Mouse (Mus musculus) neutrophil, adult 65 days (primary cell): ENCODE measurements around the gene Dcdc2b. TPM values are rescaled to one million over a fixed set of nuclear protein-coding genes. Genes with fewer than 3 reads are reported as not detected.

Experiments
- total RNA-seq: library from RNA; stranded (reverse); gene quantifications from 2 replicates; pipeline ENCODE4 v1.2.4, GENCODE M21; 2023

Gene Dcdc2b
- total RNA-seq, result 1.7 TPM in 1 of 2 replicates, not detected in the other

GRCm38 (mm10) chr4:129614093-129614492, at the start of gene Dcdc2b:
Dcdc2b (minus strand) TSS chr4:129614257.

GRCm38 (mm10) chr4:129640638-129641467, 26.8 kb upstream of the Dcdc2b start, which contains the start of gene Txlna:
Txlna (minus strand) TSS chr4:129641065.

GRCm38 (mm10) chr4:129623681-129624091, 9.6 kb upstream of the Dcdc2b start, which contains the start of gene Ccdc28b:
Ccdc28b (minus strand) TSS chr4:129623947.

DNA sequence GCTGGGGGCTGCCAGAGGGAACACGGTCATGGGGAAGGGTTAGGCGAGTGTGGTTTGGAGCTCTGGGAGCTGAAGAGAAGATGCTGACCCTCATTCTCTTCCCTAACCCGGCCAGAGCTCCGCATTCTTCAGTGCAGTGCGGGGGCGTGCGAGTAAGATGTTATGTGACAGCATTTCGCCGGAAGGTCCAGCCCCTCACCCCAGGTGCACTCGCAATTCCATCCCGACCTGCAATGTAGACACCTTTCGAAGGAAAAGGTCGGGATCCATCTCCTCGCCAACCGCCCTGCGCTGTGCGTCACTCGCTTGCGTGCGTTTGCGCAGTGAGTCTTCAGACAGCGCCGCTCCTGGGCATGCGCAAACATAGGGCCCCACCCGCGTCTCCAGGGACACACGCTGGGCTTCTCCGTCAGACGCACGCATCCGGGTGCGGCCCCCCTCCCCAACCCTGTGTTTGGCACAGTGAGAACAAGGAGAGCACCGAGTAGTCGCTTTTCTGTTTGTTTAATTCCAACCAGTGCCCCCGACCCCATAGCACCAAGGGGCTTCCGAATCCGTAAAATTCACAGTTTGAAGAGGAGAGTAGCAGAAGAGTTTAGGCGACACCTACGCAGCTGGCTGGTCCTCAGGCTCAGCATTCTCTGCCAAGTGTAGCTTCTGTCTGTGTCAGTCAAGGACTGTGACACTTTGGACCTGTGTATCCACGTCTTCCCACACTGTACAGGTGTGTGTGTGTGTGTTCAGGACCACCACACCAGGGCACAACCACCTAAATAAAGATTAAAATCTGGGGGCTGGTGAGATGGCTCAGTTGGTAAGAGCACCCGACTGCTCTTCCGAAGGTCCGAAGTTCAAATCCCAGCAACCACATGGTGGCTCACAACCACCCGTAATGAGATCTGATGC, 5.0 kb upstream of the Dcdc2b start, which contains the start of gene Iqcc:
Iqcc (minus strand) TSS at position 314 of the 906 bp plus-strand sequence.

DNA sequence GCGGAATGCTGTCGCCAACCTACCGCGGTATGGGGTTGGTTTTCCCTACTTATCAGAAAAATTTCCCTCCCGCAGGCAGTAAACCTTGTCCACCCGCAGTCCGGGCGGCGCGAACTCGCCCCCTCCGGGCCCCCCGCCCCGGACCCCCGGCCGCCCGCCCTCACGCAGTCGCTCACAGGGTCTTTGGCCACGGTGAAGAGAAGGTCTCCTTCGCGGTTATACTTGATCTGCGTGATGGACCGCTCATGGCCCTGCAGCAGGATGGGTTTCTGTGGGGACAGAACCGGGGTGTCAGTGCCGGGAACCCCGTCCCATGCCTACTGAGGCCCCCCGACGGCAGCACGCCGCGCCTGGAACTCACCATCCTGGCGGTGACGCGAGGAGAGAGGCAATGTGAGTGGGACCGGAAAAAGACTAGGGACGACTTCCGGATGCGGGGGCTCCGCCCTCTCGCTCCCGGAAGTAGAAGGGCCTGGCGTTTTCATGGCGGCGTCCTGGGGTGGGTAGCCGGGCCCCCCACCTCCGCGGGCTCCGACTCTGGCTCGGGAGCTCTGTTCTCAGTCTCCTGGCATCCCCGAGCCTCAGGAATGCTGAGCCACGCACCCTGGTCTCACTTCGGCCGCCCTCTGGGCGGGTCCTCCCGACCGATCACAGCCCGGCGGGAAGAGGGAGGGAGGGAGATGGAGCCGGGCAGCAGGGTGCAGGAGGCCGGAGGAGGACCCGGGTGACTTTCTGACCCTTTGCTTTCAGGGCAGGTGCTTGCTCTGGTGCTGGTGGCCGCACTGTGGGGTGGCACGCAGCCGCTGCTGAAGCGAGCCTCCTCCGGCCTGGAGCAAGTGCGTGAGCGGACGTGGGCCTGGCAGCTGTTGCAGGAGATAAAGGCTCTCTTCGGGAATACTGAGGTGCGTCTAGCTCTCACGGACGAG, 13.6 kb downstream of the Dcdc2b start, which contains the start of the genes Eif3i and Tmem234:
Eif3i (minus strand) TSS at position 416 of the 926 bp plus-strand sequence.
Tmem234 (plus strand) TSS at position 436 of the 926 bp plus-strand sequence.

DNA sequence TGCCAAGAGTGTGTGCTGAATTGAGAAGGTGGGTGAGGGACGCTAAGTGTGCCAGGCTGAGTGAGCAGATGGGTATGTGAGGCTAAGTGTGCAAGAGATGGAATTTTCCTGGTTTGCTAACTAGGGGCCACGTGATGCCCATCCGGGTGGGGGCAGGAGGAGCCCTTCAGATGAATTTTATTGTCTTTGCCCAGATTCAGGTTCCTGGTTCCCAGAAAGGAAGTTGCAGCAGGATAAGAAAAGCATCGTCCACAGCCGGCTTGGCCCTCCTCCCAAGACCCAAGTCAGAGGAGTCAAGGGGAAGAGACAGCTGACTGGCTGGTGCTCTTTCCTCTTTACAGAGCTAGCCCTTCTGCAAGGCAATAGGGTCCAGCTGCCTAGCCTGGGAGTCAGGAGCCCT, 35.6 kb downstream of the Dcdc2b start, which contains the start of gene Fam167b:
Fam167b (minus strand) TSS at position 84 of the 400 bp plus-strand sequence.

DNA sequence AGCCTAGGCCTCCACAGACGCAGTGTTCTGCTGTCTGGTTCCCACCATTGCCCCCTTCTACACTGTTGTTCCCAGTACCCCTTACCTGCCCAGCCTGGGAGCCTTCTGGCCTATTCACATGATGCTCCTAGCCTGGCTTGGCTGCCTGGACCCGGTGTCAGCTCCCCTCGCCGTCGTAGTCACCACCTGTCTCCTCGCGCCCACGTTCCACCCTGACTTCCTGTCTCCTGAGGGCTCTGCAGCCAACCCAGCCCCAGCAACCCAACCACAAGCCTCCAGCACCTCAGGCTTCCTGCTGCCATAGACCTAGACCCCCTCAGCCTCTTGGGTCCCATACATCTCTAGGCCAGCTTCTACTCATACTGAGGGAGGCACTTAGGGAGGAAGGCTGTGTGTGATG, 40.6 kb downstream of the Dcdc2b start, which contains the start of gene Lck:
Lck (minus strand) TSS at position 212 of the 400 bp plus-strand sequence.

Other genes starting within 250 kb of the Dcdc2b start
- 0.50 and 1.4 TPM in 2 replicates for gene Zbtb8a, start 236.1 kb downstream of the Dcdc2b start, total RNA-seq
- not detected in 2 replicates for gene Zbtb8b, start 173.4 kb downstream of the Dcdc2b start, total RNA-seq
- gene Bsdc1, start 152.7 kb downstream of the Dcdc2b start, total RNA-seq, result 106 and 151 TPM in 2 replicates
- gene Tssk3, start 123.2 kb downstream of the Dcdc2b start, total RNA-seq, result not detected in 2 replicates
- 1.2 and 2.2 TPM in 2 replicates for gene Fam229a, start 123.1 kb downstream of the Dcdc2b start, total RNA-seq
- gene Marcksl1, start 100.7 kb downstream of the Dcdc2b start, total RNA-seq, result 109 and 117 TPM in 2 replicates
- 62.8 and 67.8 TPM in 2 replicates for gene Hdac1, start 71.5 kb downstream of the Dcdc2b start, total RNA-seq
- gene Lck, start 40.6 kb downstream of the Dcdc2b start, total RNA-seq, result 0.28 and 0.82 TPM in 2 replicates
- not detected in 2 replicates for gene Fam167b, start 35.7 kb downstream of the Dcdc2b start, total RNA-seq
- gene Eif3i, start 13.6 kb downstream of the Dcdc2b start, total RNA-seq, result 52.3 and 53.7 TPM in 2 replicates
- gene Tmem234, start 13.6 kb downstream of the Dcdc2b start, total RNA-seq, result 72.1 and 72.3 TPM in 2 replicates
- 8.0 and 9.0 TPM in 2 replicates for gene Iqcc, start 4.8 kb upstream of the Dcdc2b start, total RNA-seq
- gene Ccdc28b, start 9.7 kb upstream of the Dcdc2b start, total RNA-seq, result 31.0 and 39.4 TPM in 2 replicates
- gene Txlna, start 26.8 kb upstream of the Dcdc2b start, total RNA-seq, result 31.0 and 36.9 TPM in 2 replicates
- gene Kpna6, start 58.5 kb upstream of the Dcdc2b start, total RNA-seq, result 22.9 and 28.6 TPM in 2 replicates
- gene Tmem39b, start 82.6 kb upstream of the Dcdc2b start, total RNA-seq, result 5.8 and 6.8 TPM in 2 replicates
- gene Khdrbs1, start 128.0 kb upstream of the Dcdc2b start, total RNA-seq, result 72.6 and 77.9 TPM in 2 replicates
- 141 and 168 TPM in 2 replicates for gene Ptp4a2, start 197.0 kb upstream of the Dcdc2b start, total RNA-seq